Mouse (Mus musculus) gastrocnemius, adult 8-10 months (tissue): Measurements from ENCODE around the gene Slc2a8. TPM values are rescaled to one million over a fixed set of nuclear protein-coding genes. Genes with fewer than 3 reads are reported as not detected.
"Not testable (repeated sequence)": the region's sequence is repeated elsewhere in the genome, so short reads cannot be mapped to it uniquely, and the experiment has no call there.

Experiments used
- DNase-seq, 2 experiments: peaks; one replicate each; pipeline ENCODE4 v3.0.0; 2022; ENCODE audit warnings: low spot score in 2 of 2
- total RNA-seq, 4 experiments: library from RNA; stranded (reverse); gene quantifications; 2 replicates each; pipeline ENCODE4 v1.2.4; 2022

Gene Slc2a8
- 10 to 100 TPM in 3 of 4 experiments, 1 to 10 TPM in 1; 9.6 to 12.7 (median 10.2) TPM for total RNA-seq

DNA sequence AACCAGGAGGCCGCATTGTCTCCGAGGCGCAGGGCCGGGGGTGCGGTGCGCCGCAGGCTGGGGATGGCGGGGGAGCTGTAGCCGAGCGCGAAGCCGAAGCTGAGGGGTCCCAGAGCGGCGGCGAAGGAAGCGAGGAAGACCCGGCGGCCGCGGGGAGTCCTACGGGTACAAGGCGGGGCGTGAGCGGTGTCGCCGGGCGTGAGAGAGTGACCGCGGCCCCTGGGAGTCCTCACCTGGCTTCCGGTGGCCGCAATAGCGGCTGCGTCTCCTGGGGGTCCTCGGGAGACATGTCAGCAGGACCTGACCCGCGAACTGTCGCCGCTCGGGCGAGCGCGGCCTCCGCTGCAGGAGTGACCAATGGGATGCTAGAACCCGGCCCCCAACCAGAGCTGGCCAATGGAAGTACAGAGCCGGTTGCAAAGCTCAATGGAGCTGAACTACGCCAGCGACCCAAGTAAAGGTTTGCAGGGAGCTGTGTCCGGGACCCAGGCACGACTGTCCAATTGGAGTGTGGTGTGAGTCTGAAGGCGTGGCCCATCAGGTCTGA lies at the start of gene Slc2a8:
Gene Slc2a8, minus strand, starts transcription at position 359 of the 547 bp plus-strand sequence.
- DNase-seq = peak; percentile 86 to 87

GRCm38 (mm10) chr2:33025040-33025439 lies 43.2 kb upstream of the Slc2a8 start:
- DNase-seq = no peak

DNA sequence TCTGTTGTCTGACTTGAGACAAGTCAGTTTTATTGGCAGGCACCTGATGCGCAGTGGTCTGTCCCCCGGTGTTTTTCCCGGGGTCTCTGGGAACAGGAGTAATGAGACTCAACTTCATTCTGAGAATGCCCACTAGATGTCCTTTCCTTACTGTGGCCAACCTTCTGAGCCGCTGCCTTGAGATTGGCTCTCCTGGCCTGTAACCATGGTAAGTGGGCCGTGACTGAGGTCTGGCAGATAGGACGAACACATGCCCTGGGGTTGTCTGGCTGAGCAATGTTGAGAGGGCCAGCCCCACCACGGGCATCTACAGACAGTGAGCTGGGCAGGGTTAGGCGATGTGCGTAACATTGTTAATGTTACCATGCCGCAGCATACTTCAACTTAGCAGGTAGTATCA lies 42.7 kb upstream of the Slc2a8 start:
- no peak for DNase-seq

- no peak for DNase-seq
These were observed 41.0 kb upstream of the Slc2a8 start for GRCm38 (mm10) chr2:33022846-33023245.

GRCm38 (mm10) chr2:33018026-33018425 lies 36.1 kb upstream of the Slc2a8 start:
- no peak for DNase-seq

DNA sequence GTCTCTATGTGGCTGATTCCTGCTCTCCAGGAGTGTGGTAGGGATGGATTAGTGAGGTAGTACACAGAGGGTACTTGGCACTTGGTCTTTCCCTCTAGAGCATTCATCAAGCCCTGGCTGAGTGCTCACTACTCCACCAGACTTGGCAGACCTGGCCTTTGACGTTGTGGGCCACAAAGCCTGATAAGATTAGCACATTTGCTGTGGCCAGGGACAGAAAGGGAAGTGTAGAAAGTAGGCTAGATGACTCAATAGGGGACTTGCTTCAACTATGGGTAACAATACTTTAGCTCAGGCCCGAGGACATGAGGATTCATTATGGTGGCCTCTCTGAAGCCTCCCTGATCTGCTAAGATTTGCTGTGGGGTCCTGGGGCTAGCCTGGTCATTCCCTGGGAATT lies 35.3 kb upstream of the Slc2a8 start:
- DNase-seq = no peak

- no peak for DNase-seq
These were observed 33.0 kb upstream of the Slc2a8 start for GRCm38 (mm10) chr2:33014877-33015276.

DNA sequence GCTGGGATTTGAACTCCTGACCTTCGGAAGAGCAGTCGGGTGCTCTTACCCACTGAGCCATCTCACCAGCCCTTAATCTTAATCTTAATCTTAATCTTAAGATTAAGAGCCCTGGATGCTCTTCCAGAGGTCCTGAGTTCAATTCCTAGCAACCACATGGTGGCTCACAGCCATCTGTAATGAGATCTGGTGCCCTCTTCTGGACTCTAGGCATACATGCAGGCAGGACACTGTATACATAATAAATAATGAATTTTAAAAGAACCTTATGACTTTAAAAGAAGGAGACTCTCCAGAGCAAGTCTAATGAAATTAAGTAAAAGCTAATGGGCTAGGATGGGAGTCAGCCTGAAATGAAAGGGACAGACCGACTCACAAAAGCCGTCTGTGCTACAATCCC lies 27.2 kb upstream of the Slc2a8 start:
- not testable (repeated sequence) for DNase-seq

GRCm38 (mm10) chr2:33005041-33005440 lies 23.2 kb upstream of the Slc2a8 start:
- DNase-seq = no peak

DNA sequence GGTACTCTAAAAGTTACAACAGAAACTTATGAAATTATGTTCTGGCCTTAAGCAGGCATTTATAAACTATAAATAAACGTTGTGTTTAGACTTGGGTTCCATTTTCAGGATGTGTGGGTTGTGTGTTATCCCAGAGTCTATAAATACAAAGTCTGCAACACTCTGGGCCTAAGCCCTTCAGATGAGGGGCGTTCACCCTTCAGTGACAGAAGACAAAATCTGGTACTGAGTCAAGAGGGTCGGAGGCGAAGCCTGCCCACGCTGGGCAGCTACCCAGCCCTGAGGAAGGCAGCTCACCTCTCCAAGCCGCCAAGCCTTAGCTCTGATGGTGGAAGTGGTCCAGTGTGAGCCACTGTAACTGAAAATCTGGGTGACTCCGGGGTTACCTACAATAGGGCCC lies 20.3 kb upstream of the Slc2a8 start:
- DNase-seq = no peak

- DNase-seq = no peak
These were observed 17.9 kb upstream of the Slc2a8 start for GRCm38 (mm10) chr2:32999752-33000151.

GRCm38 (mm10) chr2:32997792-32998191 lies 15.9 kb upstream of the Slc2a8 start:
- DNase-seq = no peak

- no peak for DNase-seq
These were observed 15.2 kb upstream of the Slc2a8 start for GRCm38 (mm10) chr2:32997081-32997480.

- DNase-seq = no peak
These were observed 10.2 kb upstream of the Slc2a8 start for GRCm38 (mm10) chr2:32992130-32992529.

GRCm38 (mm10) chr2:32990167-32990832 lies 8.4 kb upstream of the Slc2a8 start:
- DNase-seq = no peak

DNA sequence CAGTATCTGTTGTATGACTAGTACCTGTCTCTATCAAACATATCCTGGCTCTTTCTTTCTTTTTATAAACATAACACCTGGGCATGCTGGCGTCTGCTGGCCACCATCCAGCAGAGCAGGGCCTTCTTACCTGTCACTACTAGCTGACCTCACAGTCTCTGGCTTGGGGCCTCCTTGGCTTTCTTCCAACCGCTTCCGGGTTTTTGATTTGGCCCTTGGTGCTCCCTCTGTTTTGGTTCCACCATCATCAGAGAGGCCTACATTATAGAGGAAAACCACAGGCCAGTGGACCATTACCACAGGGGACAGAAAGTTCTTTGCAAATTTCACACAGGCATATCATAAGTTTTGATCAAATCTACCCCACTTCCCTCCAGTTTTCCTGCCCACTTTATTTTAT lies 7.5 kb upstream of the Slc2a8 start:
- no peak for DNase-seq

DNA sequence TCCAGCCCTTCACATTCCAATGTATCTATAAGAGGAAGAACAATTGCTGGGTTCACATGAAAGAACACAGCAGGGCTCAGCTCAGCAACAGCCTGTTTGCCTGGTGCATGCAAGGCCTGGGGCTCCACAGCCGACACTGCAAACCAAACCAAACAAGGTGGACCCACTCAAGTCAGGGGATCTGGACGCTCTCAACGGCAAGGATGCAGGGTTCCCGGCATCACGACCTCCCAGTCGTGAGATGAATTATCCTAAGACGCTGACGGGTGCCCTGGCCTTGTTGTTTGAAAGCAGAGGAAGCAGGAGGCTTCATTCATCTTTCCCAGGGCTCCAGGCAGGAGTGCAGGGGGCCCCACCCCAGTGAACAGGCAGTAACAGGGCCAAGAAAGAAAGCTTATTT lies 4.0 kb upstream of the Slc2a8 start:
- DNase-seq = no peak

- DNase-seq = no peak
These were observed 1.7 kb upstream of the Slc2a8 start for GRCm38 (mm10) chr2:32983617-32984016.

DNA sequence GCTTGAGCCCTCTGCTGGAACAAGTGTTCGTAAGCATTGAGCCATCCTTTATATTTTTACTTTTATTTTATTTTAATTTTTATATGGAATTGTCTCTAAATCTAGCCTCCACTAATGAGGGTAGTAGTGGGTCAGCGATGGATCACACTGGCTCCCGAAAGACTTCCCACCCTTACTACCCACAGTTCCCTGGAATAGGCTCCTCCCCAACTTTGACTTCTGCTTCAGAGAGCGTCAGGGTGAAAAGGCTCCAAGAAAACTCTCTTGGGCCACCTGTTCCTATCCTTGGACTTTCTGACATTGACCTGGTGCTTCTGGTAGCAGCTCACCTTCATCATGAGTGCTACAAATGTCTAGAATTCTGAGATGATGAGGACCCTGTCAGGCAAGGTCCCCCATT lies 817 bp upstream of the Slc2a8 start:
- no peak for DNase-seq

- no peak for DNase-seq
These were observed 602 bp downstream of the Slc2a8 start for GRCm38 (mm10) chr2:32981281-32981680.

GRCm38 (mm10) chr2:32979675-32980074 lies 2.2 kb downstream of the Slc2a8 start:
- DNase-seq = no peak

DNA sequence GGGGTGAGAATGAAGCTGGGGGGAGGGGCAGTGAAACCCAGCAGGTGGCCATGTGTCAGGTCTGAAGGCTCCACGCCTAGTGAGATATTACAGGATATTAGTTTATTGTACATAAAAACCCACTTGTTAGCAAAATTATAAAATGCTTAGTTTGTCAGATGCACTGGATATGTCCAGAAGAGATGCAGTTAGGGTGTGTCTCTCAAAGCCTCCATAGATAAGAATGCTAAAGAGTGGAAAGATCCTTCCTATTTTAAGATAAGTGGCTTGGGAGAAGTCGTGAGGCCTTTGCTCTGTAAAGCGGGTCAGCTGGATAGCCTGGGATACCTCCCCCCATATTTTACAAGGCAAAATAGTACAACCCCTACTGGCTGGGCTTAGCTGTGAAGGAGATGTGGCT lies 3.2 kb downstream of the Slc2a8 start:
- no peak for DNase-seq

DNA sequence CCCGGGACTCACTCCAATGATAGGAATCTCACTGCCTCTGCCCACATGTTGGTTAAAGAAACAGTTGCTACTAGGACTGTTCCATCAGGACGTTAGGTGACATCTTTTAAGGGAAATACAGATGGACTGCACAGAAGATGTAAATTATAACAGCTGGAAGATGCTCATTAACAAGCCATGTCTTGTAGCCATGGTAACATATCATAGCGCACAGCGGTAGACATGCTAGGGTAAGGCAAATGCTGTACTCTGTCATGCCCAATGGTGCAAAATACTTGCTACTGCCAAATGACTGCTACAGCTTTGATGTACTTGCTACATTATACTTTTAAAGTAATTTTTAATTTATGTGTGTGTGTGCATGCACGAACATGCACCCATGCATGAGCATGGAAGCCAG lies 4.8 kb downstream of the Slc2a8 start:
- no peak for DNase-seq
